Mouse (Mus musculus): ENCODE measurements around the gene Ern1. TPM values are rescaled to one million over a fixed set of nuclear protein-coding genes. Genes with fewer than 3 reads are reported as not detected.

Gene Ern1
- polyA plus RNA-seq, 1 experiment from 2014 or later, result 5.9 TPM

DNA sequence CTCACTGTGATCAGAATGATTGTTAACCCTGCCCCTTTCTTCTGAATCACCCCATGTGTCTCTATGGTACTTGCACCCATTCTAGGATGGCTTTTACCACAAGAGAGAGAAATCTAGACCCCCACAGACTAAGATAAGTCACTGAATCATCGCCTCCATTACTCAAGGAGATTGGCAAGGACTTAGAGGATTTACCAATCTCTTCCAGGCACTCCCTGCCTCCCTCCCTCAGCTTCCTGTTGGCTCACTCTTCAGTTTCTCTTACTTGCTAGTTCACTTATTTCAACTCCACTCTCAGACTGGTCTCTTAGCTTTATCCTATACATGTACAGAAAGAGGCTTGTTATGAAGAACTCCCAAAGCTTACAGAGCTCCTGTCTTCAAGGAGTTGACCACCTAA, 12.3 kb downstream of the Ern1 start:
- 94% methylated on average over 1 of the region's 1 CpGs for WGBS
- Histone ChIP-seq H3K4me3 (no peak overlapping the region), H3K9me3 (no peaks in the 10 kb centered on the region), H3K4me1 (0 out of 2 replicates have a peak, but pooled peaks cover 7% of the 10 kb centered on the region), H3K4me2 (no peak overlapping the region), H3K27me3 (no peaks in the 10 kb centered on the region), H3K36me3 (no peaks in the 10 kb centered on the region), H3K9ac (no peak overlapping the region), H3K27ac (no peak overlapping the region)
- no peak for ATAC-seq (ENCODE audit: insufficient number of reproducible peaks, low FRiP score, low TSS enrichment, low read depth)

DNA sequence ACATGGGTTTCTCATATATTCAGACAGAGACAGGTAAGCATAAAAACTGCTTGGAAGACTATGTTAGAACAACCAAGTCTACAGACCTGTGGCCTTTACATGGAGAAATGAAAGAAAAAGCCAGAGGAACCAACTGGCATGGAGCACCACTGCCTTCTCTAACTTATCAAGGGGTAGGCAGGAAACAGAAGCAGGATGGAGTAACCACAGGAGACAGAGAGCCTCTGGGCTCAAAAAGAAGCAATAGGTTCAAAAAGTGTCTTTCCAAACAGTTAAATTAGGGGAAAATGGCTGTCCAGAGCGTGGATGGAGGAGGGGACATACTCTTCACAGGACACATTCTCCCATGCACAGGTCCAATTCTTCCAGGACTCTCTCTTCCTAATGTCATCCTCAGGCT, 16.0 kb downstream of the Ern1 start:
- H3K4me3 ChIP-seq, result no peak overlapping the region
- no peaks in the 10 kb centered on the region for H3K9me3 ChIP-seq
- no peak overlapping the region for H3K27ac ChIP-seq
- WGBS, result 91% methylated on average over 1 of the region's 1 CpGs
- no peak for ATAC-seq (ENCODE audit: insufficient number of reproducible peaks, low FRiP score, low TSS enrichment, low read depth)
- H3K4me2 ChIP-seq, result no peak overlapping the region
- H3K36me3 ChIP-seq, result no peaks in the 10 kb centered on the region
- H3K9ac ChIP-seq, result no peak overlapping the region
- H3K27me3 ChIP-seq, result no peaks in the 10 kb centered on the region
- 0 out of 2 replicates have a peak, but pooled peaks cover 16% of the 10 kb centered on the region for H3K4me1 ChIP-seq

DNA sequence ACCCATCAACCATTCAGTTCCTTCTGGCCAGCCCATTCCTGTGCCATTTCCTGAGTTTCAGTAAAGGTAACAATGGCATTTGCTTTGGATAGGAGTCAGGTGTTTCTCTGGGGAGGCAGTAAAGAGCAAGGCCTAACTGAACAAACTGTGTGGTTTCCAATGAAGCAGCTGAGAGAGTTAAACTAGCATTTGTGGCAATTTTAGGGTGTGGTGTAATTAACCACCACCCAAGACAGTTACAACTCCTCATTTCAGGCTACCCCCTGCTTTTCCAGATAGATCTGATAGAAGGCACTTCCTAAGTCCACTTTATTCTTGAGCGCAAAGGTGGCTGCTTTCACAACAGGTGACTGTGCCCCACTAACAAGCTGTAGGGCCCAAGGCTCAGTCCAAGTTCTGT, 19.1 kb downstream of the Ern1 start:
- Histone ChIP-seq H3K9ac (no peak overlapping the region), H3K4me1 (0 out of 2 replicates have a peak, but pooled peaks cover 20% of the 10 kb centered on the region), H3K36me3 (no peaks in the 10 kb centered on the region), H3K4me2 (no peak overlapping the region), H3K9me3 (no peaks in the 10 kb centered on the region), H3K27ac (no peak overlapping the region), H3K4me3 (no peak overlapping the region), H3K27me3 (no peaks in the 10 kb centered on the region)
- no peak for ATAC-seq (ENCODE audit: insufficient number of reproducible peaks, low FRiP score, low TSS enrichment, low read depth)
- WGBS, result 88% methylated on average over 1 of the region's 1 CpGs

DNA sequence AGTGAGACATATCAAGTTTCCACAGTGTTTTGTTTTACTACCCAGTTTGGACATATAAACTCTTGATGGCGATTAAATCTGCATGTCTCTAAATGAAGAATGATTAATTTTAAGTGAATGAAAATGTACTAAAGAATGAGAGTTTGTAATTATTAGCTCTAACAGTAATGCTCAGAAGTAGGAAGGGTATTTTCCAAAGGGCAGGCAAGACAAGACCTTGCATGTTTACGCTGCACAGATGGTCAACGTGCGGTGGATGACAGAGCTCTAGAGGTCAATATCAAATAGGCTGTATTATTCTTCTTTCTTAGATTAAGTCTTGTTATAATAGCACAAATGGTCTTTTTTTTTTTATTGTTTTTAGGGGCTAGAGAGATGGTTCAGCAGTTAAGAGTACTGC, 21.7 kb downstream of the Ern1 start:
- H3K27me3 ChIP-seq, result no peaks in the 10 kb centered on the region
- no peaks in the 10 kb centered on the region for H3K9me3 ChIP-seq
- 0 out of 2 replicates have a peak, but pooled peaks cover 17% of the 10 kb centered on the region for H3K4me1 ChIP-seq
- 72% methylated on average over 4 of the region's 4 CpGs for WGBS
- H3K27ac ChIP-seq, result no peak overlapping the region
- no peak overlapping the region for H3K9ac ChIP-seq
- no peak for ATAC-seq (ENCODE audit: insufficient number of reproducible peaks, low FRiP score, low TSS enrichment, low read depth)
- no peak overlapping the region for H3K4me2 ChIP-seq
- H3K4me3 ChIP-seq, result no peak overlapping the region
- H3K36me3 ChIP-seq, result no peaks in the 10 kb centered on the region

DNA sequence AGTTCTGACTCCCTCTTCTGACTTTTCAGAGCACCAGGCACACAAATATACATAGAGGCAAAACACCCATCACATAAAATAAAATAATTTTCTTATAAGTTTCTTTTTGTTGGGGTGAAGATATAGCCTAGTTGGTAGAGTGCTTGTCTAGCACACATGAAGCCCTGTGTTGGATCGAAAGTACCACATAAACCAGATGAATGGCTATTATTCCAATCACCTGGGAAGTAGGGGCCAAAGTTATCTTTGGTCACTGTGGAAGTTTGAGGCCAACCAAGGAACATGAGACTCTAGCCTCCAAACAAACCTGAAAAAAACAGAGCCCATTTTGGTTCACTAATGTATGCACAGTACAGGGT, 22.1 kb downstream of the Ern1 start:
- no peak overlapping the region for H3K9ac ChIP-seq
- H3K36me3 ChIP-seq, result no peaks in the 10 kb centered on the region
- 93% methylated on average over 1 of the region's 1 CpGs for WGBS
- no peaks in the 10 kb centered on the region for H3K27me3 ChIP-seq
- ATAC-seq (ENCODE audit: insufficient number of reproducible peaks, low FRiP score, low TSS enrichment, low read depth), result no peak
- no peak overlapping the region for H3K27ac ChIP-seq
- no peak overlapping the region for H3K4me2 ChIP-seq
- H3K4me1 ChIP-seq, result 0 out of 2 replicates have a peak, but pooled peaks cover 13% of the 10 kb centered on the region
- H3K9me3 ChIP-seq, result no peaks in the 10 kb centered on the region
- no peak overlapping the region for H3K4me3 ChIP-seq

DNA sequence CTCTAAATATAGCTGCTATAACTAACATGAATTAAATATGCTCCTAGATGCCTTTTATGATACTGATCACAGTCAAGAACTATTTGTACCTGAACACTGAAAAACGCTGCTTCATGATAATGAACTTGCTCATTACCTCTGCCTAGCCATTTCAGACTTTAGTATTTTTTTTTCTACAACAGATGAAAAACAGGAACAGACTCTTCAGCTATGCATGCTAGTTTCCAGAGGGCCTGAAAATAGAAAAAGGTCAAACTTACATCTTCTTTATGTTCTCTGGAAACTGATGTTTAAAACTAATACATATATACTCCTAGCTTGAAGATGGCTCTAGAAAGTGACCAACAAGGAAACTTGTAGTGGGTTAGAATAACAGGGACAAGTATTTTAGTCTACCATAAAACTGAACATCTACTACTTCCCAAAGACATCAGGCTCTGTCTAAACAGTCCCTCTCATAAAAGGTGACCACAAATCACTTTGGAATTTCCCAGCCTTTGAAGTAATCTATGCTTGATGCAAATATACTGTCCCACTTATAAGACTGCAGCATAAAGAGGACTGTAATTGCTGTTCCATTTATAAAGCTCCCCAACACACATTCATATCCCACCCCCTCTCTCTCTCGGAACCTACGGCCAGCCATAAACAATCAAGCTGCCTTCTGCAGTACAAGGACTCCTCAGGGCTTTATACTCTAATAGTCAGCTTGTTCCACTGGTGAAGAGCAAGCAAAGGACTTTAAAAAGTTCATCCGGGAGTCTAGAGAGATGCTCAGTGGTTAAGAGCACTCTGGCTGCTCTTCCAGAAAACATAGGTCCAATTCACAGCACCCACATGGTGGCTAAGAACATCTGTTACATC, 22.7 kb downstream of the Ern1 start:
- Histone ChIP-seq H3K4me3 (no peak overlapping the region), H3K4me2 (no peak overlapping the region), H3K27ac (no peak overlapping the region), H3K9ac (no peak overlapping the region), H3K9me3 (no peaks in the 10 kb centered on the region), H3K4me1 (0 out of 2 replicates have a peak, but pooled peaks cover 13% of the 10 kb centered on the region), H3K27me3 (no peaks in the 10 kb centered on the region), H3K36me3 (no peaks in the 10 kb centered on the region)
- WGBS, result 51% methylated on average over 4 of the region's 4 CpGs
- no peak for ATAC-seq (ENCODE audit: insufficient number of reproducible peaks, low FRiP score, low TSS enrichment, low read depth)

DNA sequence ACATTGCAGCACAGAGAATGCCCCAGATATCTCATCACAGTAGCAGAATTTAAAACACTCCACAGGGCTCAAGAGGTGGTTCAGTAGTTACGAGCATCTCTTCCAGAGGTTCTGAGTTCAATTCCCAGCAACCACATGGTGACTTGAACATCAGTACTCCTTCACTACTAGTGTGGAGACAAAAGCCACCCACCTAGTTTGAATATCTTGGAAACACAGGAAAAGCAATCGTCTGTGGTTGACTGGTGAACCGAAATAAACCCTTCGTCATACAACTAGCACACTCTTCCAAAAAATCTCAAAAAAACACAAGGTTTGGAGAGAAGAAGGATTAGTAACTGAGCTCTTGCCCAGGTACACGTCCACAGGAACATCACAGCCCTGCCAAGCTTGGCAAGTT, 23.8 kb downstream of the Ern1 start:
- Histone ChIP-seq H3K27me3 (no peaks in the 10 kb centered on the region), H3K9ac (no peak overlapping the region), H3K4me1 (0 out of 2 replicates have a peak, but pooled peaks cover 9% of the 10 kb centered on the region), H3K9me3 (no peaks in the 10 kb centered on the region), H3K27ac (no peak overlapping the region), H3K4me2 (no peak overlapping the region), H3K36me3 (no peaks in the 10 kb centered on the region), H3K4me3 (no peak overlapping the region)
- 64% methylated on average over 5 of the region's 5 CpGs for WGBS
- no peak for ATAC-seq (ENCODE audit: insufficient number of reproducible peaks, low FRiP score, low TSS enrichment, low read depth)

DNA sequence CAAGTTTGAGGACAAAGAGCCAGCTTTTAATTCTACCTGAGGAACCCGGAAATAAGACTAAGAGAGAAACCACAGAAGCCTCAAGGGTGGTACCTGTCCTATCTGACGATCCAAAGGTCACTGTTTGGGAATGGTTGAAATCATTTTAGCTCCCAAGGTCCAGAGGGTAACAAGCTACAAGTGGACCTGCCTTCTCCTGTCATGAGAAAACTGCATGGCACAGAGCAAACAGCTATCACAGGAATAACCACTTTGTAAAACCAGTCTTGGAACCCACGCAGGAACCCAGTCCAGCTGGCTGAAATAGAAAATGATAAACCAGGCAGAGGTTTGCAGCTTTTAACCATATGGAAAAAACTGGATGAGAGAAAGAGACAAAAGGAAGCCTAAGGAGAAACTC, 25.3 kb downstream of the Ern1 start:
- H3K27ac ChIP-seq, result no peak overlapping the region
- ATAC-seq (ENCODE audit: insufficient number of reproducible peaks, low FRiP score, low TSS enrichment, low read depth), result no peak
- no peak overlapping the region for H3K4me3 ChIP-seq
- no peak overlapping the region for H3K9ac ChIP-seq
- no peak overlapping the region for H3K4me2 ChIP-seq
- no peaks in the 10 kb centered on the region for H3K36me3 ChIP-seq
- no peaks in the 10 kb centered on the region for H3K27me3 ChIP-seq
- 0 out of 2 replicates have a peak, but pooled peaks cover 4% of the 10 kb centered on the region for H3K4me1 ChIP-seq
- 83% methylated on average over 3 of the region's 3 CpGs for WGBS
- no peaks in the 10 kb centered on the region for H3K9me3 ChIP-seq

DNA sequence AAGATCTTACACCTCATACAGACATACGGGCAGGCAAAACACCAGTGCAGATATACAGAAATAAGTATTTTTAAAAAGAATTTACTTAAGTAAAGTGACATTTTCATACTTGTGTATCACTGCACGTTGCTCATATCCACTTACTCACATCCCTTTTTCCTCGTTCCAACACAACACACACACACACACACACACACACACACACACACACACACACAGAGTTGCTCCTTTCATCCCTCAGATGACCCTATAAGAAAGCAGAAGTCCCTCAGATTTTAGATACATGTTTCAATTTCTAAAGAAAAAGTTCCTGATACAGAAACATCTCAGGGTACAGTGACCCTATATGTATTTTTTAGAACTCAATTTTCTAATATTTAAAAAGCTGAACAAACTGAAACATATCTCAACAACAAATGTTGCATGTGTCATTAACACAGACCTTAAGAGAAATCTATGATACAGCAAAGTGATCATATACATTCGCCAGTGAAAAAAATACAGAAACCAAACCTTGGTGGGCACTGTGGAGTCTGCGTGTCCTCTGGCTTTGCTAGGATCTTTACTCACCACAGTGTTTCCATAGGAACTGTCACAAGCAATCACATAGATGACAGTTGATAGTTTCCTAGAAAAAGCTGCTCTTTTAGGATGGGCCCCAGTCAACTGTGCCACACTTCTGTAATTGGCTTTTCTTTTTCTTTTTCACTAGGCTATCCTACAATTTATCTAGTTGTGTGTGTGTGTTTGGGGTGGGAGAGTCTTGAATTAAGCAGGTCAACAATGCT, 26.3 kb downstream of the Ern1 start:
- ATAC-seq (ENCODE audit: insufficient number of reproducible peaks, low FRiP score, low TSS enrichment, low read depth), result no peak
- Histone ChIP-seq H3K9ac (no peak overlapping the region), H3K4me3 (no peak overlapping the region), H3K27me3 (no peaks in the 10 kb centered on the region), H3K27ac (no peak overlapping the region), H3K9me3 (no peaks in the 10 kb centered on the region), H3K36me3 (peaks cover under 1% of the 10 kb centered on the region; the same call in 1 of the 2 replicates), H3K4me2 (no peak overlapping the region), H3K4me1 (0 out of 2 replicates have a peak, but pooled peaks cover 4% of the 10 kb centered on the region)
- WGBS, result 78% methylated on average over 5 of the region's 5 CpGs

DNA sequence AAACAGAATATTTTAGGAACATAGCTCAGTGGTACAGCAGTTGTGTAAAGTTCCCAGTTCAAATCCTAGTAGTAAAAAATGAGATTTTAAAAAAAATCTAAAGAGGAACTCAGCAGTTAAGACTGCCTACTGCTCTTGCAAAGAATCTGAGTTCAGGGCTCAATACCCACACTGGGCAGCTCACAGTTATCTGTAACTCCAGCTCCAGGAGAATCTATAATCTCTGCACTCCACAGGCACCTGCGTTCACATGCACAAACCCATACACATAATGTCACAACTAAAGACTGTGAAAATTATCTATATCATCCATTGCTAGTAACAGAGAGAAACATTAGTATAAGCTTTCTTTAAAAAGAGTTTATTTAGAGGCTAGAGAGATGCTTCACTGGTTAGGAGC, 27.0 kb downstream of the Ern1 start:
- 0 out of 2 replicates have a peak, but pooled peaks cover 4% of the 10 kb centered on the region for H3K4me1 ChIP-seq
- peaks cover 3% of the 10 kb centered on the region; the same call in 1 of the 2 replicates for H3K36me3 ChIP-seq
- no peaks in the 10 kb centered on the region for H3K9me3 ChIP-seq
- no peak for ATAC-seq (ENCODE audit: insufficient number of reproducible peaks, low FRiP score, low TSS enrichment, low read depth)
- 98% methylated on average over 1 of the region's 1 CpGs for WGBS
- no peaks in the 10 kb centered on the region for H3K27me3 ChIP-seq
- H3K27ac ChIP-seq, result no peak overlapping the region
- no peak overlapping the region for H3K9ac ChIP-seq
- no peak overlapping the region for H3K4me3 ChIP-seq
- H3K4me2 ChIP-seq, result no peak overlapping the region

DNA sequence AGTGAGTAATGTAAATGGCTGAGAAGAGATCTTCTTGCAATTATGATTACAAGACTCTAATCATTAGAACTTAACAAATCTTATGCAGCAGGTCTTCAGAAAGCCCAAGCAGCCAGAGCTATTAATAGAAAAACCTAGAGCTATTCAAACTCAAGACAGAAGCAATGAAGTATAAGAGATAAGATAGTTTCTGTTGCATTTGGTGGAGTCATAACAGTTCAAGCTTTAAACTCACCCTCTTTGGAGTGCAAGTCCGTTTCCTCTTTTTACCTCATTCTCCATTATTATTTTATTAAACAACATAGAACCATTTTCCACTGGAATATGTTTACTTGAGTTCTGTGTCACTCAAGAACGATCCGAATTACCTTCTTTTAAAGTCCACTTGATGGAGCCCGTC, 29.1 kb downstream of the Ern1 start:
- H3K27ac ChIP-seq, result no peak overlapping the region
- no peaks in the 10 kb centered on the region for H3K4me1 ChIP-seq
- no peaks in the 10 kb centered on the region for H3K9me3 ChIP-seq
- peaks cover 8% of the 10 kb centered on the region; the same call in 1 of the 2 replicates for H3K36me3 ChIP-seq
- H3K9ac ChIP-seq, result no peak overlapping the region
- no peak overlapping the region for H3K4me3 ChIP-seq
- no peak for ATAC-seq (ENCODE audit: insufficient number of reproducible peaks, low FRiP score, low TSS enrichment, low read depth)
- no peaks in the 10 kb centered on the region for H3K27me3 ChIP-seq
- 93% methylated on average over 4 of the region's 4 CpGs for WGBS
- H3K4me2 ChIP-seq, result no peak overlapping the region

DNA sequence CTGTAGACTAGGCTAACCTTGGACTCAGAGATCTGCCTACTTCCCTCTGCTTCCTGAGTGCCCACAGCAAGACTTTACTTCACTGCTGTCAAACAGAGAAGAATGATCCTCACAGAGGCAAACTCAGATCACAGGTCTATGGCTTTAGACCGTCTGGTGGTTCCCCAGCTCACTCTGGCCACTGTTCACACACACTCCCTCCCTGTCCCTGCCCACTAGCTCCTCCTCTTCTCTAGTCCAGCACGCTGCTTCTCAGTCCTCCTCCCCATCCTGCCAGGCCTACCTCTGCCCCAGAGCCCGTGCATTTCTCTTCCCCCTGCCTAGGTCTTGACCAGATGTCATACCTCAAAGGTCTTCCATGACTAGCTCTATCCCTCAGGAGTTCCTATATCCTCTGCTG, 44.0 kb downstream of the Ern1 start:
- H3K36me3 ChIP-seq, result no peaks in the 10 kb centered on the region
- H3K4me3 ChIP-seq, result no peak overlapping the region
- WGBS, result 27% methylated on average over 3 of the region's 3 CpGs

More for the DNA sequence above, 44.0 kb downstream of the Ern1 start:
- H3K4me1 ChIP-seq, result no peaks in the 10 kb centered on the region
- no peak overlapping the region for H3K9ac ChIP-seq
- H3K9me3 ChIP-seq, result no peaks in the 10 kb centered on the region
- ATAC-seq (ENCODE audit: insufficient number of reproducible peaks, low FRiP score, low TSS enrichment, low read depth), result no peak
- no peaks in the 10 kb centered on the region for H3K27me3 ChIP-seq
- no peak overlapping the region for H3K4me2 ChIP-seq
- no peak overlapping the region for H3K27ac ChIP-seq
